Mouse (Mus musculus): ENCODE measurements around the gene Olfr288.

DNA sequence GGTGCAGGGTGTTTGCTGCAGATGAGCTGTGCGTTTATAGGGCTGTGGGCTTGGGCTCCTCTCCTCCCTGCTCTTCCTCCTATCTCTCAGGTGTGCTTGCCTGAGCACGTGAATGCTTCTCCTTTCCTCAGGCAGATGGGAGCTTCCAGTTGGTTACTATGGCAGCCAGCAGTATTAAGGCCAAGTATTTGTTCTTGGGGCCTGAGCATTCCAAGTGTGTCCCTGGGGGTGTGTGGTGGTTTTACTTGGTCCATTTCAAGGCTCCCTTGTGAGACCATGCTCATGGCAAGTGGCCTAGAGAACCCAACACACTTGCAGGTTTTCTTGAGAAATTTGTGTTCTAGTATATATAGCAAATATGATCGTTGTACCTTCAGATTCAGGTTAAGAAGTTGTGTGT is at the start of gene Olfr288:
- TF ChIP-seq CTCF (IDR thresholded peaks at IDR 0.05; ENCODE audit: insufficient read depth, low read length) = no peak
- TF ChIP-seq POLR2A (IDR thresholded peaks at IDR 0.05; ENCODE audit: borderline replicate concordance, extremely low read depth, low read depth, low read length) = no peak

Measured in lung, adult 2 months (tissue).